Mouse (Mus musculus) layer of hippocampus, adult 18-20 months (tissue): ENCODE measurements around the gene Zmynd8. TPM values are rescaled to one million over a fixed set of nuclear protein-coding genes. Genes with fewer than 3 reads are reported as not detected.

Experiments
- DNase-seq, 2 experiments: peaks; one replicate each; pipeline ENCODE4 v3.0.0; 2022; ENCODE audit warnings: low spot score in 2 of 2
- total RNA-seq, 2 experiments: library from RNA; stranded (reverse); gene quantifications; 2 replicates each; pipeline ENCODE4 v1.2.3; 2021

Gene Zmynd8
- total RNA-seq, 2 experiments from 2014 or later: 148 to 149 TPM

DNA sequence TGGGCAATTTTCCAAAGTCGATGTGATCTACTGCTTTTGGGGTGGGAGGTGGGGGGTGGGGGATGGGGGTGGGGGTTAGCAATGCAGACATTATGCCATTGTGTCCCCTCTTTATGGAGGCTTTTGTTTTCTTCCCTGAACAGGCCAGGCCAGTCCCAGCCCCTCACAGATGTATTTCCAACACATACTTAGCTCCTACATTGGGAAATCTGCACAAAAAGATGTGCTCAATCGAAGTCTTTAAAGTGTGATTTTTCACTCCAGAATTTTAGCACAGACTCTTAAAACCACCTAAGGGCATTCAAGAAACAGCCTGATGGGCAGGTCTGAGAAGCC lies 59.5 kb downstream of the Zmynd8 start:
- DNase-seq: no peak

DNA sequence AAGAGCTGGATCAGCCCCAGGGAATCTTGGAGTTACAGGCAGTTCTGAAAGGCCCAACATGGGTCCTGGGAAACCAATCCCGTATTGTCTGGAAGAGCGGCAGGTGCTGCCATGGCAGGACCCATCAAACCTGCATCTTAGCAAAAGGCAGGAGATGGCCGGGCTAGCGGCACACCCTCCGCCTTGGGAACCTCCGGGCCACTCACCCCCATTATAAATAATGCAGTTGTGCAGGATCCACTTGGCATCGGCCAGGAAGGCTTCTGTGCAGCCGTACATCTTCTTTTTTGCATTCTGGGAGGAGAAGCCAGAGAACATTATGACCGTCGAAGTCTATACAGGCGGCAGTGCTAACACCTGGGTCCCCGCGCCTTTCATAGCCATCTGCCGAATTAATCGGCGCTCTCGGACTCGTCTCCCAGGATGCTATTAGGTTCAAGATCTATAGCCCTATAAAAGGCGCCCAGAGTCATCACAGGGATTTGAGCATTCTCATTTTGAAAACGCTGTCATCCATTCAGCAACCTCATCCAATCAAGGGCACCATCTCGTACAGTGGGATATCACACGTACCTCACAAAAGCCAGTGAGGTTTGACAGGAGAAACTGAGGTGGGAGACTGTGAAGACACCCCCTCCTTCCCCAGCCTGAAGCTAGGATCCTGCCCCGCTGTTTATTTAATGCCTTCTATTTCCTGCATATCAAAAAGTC lies 60.1 kb downstream of the Zmynd8 start:
- DNase-seq: no peak

DNA sequence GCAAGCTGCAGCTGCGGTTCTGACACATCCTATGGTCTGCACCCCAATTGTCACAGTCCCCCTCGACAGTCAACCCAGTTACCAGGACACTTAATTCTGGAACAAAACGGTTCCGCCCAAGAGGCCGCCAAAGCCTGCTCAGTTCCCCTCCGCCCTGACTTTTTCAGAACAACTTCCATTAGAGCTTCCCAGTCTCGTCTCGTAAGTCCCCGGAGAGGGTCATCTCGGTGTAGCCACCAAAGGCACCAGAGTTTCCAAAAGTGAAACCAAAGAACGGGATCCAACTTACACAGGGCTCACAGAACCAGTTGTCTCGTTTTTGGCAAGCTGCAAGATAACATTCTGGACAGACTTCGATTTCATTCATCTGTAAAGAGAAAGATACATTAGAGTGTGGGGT lies 64.2 kb downstream of the Zmynd8 start:
- DNase-seq: no peak

DNA sequence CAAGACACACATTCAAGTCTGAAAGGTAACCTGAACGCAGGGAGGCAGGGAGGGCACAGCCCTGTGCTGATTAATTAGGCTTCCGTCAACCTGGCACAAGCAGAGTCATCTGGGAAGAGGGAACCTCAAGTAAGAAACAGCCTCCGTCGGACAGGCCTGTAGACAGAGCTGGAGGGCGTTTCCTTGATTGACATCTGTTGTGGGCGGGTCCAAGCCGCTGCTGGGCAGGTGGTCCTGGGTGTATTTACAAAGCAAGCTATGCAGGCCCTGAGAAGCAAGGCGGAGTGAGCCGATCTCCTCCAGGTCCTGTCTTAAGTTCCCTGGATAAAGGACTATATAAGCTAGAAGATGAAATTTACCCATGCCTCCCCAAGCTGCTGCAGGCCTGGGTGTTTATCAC lies 65.3 kb downstream of the Zmynd8 start:
- DNase-seq: no peak

DNA sequence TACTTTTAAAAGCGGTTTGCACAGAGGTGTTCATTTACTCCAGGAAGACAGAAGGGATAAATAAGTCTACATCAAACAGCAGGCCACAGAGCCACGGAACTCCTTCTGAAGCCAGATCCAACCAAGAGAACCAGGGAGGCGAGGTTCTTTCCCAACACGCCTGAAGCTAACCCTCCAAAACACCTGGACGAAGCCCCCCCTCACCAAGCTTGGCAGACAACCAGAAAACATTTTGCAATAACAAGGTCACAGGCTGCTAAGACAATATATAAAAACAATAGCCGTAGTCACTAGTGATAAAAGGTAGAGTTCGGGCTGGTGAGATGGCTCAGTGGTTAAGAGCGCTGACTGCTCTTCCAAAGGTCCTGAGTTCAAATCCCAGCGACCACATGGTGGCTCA lies 66.1 kb downstream of the Zmynd8 start:
- DNase-seq: no peak

DNA sequence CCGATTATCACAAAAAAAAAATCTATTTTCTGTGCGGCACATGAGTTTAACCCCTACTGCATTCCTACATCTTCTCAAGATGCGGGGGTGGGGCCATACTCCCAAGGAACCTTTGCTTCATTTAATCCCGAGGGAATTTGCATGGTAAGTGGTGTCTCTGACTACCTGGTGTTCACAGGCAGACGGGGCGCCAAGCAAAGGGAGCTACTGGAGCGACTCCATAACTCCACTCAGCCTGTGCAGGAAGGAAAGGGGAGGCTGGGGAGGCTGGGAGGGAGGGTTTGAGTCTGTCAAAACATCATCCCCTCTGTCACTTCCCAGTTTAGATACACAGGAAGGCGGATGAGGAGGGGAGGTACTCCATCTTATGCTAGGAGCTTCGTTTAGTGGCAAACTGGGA lies 66.5 kb downstream of the Zmynd8 start:
- no peak for DNase-seq

DNA sequence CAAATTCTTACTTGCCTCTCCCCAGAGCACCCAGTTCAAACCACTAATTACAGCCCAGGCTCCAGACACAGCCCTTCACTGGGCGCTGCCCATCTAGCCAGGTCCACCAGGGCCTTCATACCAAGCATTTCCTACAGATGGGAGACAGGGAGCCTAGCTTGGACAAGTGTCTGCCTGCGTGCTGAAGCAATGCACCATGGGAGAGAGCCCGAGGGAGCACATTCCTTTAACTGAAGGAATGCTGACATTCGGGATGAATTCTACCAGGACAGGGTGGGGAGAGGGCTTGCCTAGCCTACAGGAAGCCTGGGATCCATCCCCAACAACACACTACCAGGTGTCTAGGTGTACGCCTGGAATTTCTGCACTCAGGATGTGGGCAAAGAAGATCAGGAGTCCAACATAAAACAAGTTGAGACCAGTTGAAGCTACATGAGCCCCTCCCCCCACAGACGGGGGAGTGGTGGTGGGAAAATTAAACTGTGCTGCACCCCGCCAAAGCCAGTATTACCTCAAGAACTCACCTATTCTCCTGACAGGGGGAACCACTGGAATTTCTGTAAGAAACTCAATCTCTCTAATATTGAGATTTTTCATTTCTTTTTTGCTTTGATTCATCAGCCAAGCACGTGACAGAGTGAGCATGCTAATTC lies 67.1 kb downstream of the Zmynd8 start:
- no peak for DNase-seq

DNA sequence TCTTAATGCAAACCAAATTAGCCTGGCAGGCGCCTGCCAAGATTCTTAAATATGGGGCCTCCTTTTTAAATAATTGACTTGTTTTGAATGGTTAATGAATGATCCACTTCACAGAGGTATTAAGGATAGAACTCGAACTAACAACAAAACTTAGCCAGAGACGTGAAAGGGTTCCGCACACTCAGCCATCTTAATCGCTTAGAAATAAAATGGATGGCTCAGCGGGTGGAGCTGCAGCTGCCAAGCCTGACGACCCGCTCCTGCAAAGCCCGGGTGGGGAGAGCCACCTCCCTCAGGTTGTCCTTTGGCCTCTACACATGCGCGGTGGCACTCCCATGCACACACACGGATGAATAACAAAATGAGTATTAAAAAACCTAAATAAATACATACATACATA lies 70.0 kb downstream of the Zmynd8 start:
- DNase-seq: no peak

DNA sequence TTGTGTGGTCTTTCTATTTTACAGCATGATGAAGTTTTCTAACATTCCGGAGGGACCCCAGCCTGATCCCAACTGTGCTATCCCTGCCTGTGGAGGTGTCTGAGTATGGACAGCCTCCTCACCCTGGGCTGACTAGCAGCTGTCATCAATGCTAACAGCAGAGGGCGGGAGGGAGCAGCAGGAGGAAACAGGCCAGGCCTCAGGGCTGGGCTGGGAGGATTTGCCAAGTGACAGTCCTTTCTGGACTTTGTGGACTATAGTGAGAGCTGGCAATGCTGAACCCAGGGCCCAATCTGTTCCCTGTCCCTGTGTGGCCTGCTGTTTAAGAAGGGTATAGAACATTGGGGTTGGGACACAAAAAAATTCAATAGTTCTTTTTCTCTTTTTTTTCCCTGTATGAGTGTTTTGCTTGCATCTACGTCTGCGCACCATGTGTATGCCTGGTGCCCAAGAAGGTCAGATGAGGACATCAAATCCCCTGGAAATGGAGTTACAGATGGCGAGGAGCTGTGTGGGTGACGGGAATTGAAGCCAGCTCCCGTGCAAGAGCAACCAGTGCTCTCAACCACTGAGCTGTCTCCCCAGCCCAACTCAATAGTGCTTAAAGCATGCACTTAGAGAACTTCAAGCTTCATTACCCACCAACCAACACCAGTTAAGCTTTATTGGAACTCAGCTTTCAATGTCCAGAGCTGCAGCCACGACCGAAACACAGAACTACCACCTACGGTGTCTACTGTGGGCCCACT lies 72.7 kb downstream of the Zmynd8 start:
- peak; percentile 72 to 91 for DNase-seq

DNA sequence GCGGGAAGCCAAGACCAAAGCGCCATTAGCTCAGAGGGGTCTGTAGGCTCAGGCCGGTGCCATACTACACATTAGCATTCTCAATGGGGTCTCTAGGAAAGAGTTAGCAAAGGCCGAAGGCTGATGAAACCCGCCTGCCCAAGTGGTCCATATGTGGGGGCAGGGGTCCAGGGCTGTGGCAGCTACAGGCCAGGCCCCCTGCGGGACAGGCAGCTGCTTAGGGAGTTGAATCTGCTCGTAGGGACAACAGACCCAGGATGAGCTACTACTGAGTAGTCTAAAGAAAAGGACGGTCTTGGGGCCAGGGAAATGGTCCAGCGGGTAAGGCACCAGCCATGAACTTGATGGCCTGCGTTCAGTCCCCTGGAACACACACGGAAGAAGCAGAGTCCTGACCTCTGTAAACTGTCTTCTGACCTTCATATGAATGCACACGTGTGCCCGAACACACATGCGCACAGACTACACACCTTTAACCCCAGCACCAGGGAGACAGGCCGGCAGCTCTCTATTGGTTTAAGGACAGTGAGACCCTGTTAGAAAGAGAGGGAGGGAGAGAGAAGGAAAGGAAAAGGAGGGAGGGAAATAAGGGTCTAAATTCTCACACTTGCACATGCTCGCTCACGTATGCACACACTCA lies 73.4 kb downstream of the Zmynd8 start:
- DNase-seq: no peak

DNA sequence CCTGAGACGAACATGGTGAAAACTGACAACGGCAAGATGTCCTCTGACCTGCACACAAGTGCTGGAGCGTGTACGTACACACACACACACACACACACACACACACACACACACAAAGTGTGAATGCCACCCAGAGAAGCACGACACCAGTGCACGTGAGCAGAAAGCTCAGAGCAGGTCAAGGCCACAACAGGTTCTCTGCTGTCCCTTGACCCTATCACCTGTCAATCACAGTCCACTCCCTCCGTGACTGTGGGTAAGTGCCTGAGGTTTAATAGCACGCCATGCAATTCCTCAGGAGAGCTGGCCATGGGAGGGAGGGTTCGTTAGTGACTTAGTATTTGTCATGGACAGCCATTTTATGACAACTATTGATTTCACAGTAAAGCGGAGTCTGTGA lies 74.0 kb downstream of the Zmynd8 start:
- no peak for DNase-seq

DNA sequence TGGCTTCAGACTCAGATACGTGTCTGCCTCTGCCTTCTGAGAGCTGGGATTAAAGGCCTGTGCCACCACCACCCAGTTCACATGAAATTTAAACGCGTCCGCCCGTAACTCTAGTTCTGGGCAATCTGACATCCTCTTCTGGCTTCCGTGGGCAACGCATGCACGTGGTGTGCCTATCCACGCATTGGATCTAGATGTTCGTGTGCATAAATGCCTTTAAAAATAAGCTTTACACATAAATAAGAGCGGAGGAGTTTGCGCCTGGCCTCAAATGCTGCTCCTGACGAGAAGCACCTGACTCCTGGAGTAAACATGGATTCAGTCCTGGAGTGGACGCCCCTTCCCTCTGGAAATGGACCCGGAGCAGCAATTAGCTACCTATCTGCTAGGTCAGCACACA lies 76.3 kb downstream of the Zmynd8 start:
- DNase-seq: no peak

DNA sequence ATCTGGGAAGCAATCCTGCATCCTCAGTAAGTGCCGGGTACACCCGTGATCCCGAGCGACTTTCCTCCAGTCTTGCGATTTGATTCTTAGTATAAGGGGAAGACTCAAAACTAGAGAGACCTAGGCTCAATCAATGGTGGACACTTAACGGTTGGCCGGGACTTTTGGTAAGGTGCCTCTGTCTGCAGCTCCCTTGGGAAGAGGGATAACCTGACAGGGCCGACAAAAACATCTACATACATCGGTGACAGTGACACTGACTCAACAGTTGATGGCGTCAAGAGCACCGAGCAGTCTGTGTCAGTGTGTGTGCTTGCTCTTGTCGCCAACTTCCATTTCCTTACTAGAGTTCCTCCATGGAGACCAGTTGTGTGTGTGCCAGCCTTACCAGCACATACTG lies 77.1 kb downstream of the Zmynd8 start:
- no peak for DNase-seq

DNA sequence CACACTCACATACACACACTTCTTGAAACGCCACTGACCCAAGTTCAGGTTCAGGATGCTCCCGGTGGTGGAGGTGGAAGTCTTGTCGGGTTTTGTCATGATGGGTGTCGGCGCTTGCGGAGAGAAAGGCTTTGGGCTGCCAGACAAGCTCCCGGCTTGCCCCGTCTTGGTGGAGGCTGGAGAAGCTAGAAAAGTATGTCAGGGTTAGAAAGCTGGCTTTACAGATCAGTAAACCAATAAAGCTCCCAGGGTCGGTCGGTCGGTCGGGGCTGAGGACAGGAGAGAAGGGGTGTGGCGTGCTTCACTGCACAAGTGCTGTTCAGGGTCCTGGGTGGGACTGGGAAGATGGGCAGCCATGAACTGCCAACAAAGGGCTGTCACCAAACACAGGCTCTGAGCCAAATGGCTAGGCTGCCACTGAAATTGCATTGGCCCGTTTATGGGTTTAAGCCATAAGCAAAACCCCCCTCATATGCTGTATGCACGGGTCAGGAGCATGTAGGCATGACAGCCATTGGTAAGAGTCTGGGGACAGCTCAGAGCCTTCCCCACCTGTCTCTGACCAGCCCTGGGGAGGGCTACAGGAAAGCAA lies 78.2 kb downstream of the Zmynd8 start:
- DNase-seq: no peak

DNA sequence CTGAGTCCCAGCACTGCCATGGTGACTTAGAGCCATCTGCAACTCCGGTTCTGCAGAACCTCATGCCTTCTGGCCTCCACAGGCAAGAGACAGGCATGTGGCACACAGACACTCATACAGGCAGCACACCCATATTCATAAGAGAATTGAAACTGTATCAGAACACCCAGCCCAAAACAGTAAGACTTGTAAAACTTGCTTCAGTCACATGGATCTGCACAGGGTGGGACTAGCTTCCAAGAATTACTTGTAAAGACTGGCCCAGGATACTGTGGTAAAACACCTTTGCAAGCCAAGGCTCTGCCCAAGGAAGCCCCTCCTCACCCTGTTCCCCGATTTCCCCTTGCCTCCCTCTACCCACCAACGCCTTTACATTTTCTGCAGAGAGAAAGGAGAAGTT lies 78.7 kb downstream of the Zmynd8 start:
- no peak for DNase-seq

DNA sequence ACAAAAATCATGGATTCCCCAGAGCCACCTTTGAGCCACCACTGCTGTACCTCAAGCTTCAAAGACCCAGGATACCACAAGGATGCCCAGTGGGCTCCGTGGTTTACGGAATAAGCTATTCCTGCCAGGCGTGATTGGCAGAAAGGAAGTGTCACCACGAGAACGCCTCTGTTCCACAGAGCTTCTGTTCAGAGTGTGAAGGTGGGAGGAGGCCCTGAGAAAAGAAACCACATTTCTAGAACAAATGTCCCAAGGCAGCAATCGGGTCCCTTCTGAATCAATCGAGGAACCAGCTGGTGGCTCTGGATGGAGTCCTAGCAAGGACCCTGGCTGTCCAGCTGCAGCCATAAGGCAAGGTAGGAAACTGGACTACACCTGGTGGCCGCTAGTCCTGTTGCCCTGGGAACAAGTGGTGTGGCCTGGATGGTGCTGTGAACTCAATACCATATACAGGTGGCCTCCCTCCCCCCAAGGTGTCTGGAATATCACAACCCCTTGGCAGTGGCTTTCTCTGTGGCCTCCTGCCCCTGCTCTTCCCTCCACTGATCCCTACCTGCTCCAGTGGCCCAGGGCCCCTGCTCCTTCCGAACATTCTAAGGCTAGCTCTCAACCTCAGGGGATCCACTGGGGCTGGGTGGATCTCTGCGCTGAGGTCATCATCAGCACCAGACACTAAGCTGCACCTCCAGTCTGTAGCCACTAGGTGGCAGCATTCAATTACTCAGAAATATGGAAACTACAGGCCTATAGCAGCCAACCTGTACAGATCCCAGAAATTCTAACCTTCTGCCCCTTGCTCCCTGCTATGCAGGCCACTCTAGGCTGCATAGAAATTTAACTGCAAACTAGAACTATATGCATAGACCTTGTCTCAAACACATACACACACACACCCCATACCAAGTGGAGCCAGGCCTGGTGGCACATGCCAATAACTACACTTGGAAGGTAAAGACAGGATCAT lies 79.5 kb downstream of the Zmynd8 start:
- DNase-seq: peak; percentile 50 to 89

DNA sequence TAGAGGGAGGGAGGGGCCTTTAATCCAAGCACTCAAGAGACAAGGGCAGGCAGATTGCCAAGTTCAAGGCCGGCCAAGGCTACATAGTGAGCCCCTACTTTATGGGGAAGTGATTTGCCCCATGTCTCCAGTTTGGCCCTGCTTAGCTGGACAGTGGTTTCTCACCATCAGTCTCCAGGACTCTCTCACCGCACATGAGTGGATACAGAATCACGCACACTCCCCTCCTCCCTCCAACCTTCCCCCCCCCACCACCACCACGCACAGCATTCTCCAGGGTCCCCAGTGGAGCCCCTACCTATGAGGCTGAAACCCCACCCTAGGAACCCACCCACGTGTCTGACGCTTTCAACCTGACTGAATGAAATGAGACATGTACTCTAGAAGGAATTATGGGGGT lies 80.2 kb downstream of the Zmynd8 start:
- no peak for DNase-seq

DNA sequence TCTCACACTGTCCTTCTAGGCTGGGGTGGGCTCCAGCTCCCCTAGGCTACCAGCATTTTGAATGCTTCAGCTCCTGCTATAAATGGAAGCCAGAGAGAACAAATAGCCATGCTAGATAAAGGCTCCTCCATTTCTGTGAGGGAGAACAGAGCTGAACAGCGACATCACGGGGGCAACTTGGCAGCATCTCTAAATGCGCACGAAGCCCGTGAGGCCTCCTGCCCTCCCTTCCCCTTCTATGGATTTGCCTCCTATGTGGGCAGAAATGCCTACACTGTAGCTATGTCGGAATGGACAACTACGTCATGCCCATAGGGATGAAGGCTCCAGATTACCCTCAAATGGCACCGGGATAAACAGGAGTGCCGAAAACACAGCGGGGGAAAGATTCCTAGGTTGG lies 81.4 kb downstream of the Zmynd8 start:
- DNase-seq: peak in 1 of 2 experiments; percentile 52

DNA sequence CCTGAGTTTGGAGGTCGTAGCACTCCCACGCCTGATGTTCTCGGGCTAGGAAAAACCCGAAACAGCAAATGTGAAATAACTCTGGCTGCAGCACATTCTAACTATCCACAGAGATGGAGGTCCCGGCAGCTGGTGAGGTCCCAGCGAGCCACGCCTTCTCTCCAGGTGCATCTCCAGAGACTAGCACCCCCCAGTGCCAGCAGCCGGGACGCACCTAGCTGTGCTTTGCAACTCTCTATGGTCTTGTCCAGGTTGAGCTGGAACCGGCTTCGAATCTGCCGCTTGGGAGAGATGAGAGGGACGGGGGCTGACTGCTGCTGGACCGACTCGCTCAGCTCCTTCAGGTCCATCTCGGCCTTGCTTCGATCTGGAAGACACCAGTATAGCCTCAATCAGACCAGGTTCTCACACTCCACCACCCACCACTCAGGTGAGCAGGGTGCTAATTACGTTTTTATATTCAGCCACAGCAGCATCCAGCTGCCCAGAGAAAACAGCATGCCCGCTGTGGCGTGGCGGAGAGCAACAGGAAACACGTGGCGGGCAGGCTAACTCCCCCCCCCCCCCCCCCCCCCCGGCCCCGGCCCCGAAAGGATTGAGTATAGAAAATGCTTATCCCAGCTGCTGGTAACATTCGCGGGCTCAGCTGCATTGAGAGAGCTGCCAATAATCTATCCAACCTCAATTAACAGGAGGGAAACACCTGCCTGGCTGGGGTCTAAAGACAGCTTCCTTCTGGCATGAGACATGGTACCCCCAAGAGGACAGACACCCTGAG lies 83.5 kb downstream of the Zmynd8 start:
- no peak for DNase-seq

DNA sequence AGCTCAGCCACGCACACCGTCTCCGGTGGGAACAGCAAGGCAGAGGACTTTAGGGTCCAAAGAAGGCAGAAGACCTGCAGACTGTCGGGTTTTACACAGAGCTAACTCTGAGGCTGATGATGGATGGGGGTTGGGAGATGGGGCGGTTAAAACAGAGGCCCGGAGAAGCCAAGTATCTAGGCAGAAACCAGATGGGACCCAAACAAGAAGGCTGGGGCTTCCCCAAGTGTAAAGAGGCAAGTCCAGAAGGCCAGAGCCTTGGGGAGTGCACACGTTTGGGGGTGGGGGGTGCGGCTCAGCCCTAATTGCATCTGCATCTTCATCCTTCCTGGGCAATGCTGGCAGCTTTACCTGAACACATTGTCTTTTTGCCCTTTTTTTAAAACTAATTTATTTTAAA lies 85.9 kb downstream of the Zmynd8 start:
- DNase-seq: no peak
